Mouse (Mus musculus) liver, embryonic 14.5 days (tissue): ENCODE results near the gene Chst8. TPM values are rescaled to one million over a fixed set of nuclear protein-coding genes. Genes with fewer than 3 reads are reported as not detected.

Experiments
- ATAC-seq: fragments of 200-750 bp; cut with Nextera tagmentation; 2 replicates; pipeline ENCODE4 v1.8.0; 2017; ENCODE audit warnings: moderate number of reproducible peaks, mild to moderate bottlenecking, moderate library complexity; ENCODE audit not compliant: insufficient read depth
- DNase-seq, 3 experiments: peaks; one replicate each; pipeline ENCODE4 v3.0.0-alpha.2; 2012 to 2013; ENCODE audit warnings: low read depth in 3 of 3, low spot score in 3 of 3
- H3K27ac ChIP-seq: fragments of 300-500 bp; sonication (generic); 2 replicates; pipeline ENCODE4 v1.5.1; 2014; ENCODE audit warnings: moderate library complexity, mild to moderate bottlenecking, control low read depth, inconsistent platforms
- H3K27me3 ChIP-seq: fragments of 300-500 bp; sonication (generic); 2 replicates; pipeline ENCODE4 v1.6.1; 2014; ENCODE audit warnings: mild to moderate bottlenecking, low read length, moderate library complexity; ENCODE audit not compliant: control insufficient read depth, insufficient read depth
- H3K36me3 ChIP-seq: fragments of 300-500 bp; sonication (generic); replicated peaks from 2 replicates; pipeline ENCODE4 v1.6.1; 2014; ENCODE audit warnings: low read depth; ENCODE audit not compliant: control insufficient read depth, insufficient read depth
- H3K4me1 ChIP-seq, 2 experiments: fragments of 200-500 bp in 1 of 2; fragments of 300-500 bp in 1 of 2; sonication (generic) in 1 of 2; replicated peaks; 2 replicates each; pipeline ENCODE4 v1.6.1; 2012 to 2014; ENCODE audit warnings: antibody characterized with exemption in 1 of 2, inconsistent platforms in 1 of 2, low read length in 1 of 2; ENCODE audit not compliant: control insufficient read depth in 2 of 2, insufficient read depth in 2 of 2
- H3K4me2 ChIP-seq: fragments of 300-500 bp; sonication (generic); 2 replicates; pipeline ENCODE4 v1.6.1; 2014; ENCODE audit warnings: low read depth, mild to moderate bottlenecking, control low read depth, moderate library complexity
- H3K4me3 ChIP-seq, 2 experiments: fragments of 200-500 bp in 1 of 2; fragments of 300-500 bp in 1 of 2; sonication (generic) in 1 of 2; 2 replicates each; pipeline ENCODE4 v1.5.1; 2012 to 2014; ENCODE audit warnings: low read depth in 2 of 2, low read length in 2 of 2, mild to moderate bottlenecking in 2 of 2, control low read depth in 1 of 2, inconsistent platforms in 1 of 2, moderate library complexity in 1 of 2; ENCODE audit not compliant: insufficient read depth in 1 of 2
- H3K9ac ChIP-seq: fragments of 300-500 bp; sonication (generic); replicated peaks from 2 replicates; pipeline ENCODE4 v1.6.1; 2014; ENCODE audit warnings: mild to moderate bottlenecking, control low read depth, moderate library complexity
- H3K9me3 ChIP-seq: fragments of 300-500 bp; sonication (generic); 2 replicates; pipeline ENCODE4 v1.6.1; 2016; ENCODE audit warnings: low read length, mixed read lengths; ENCODE audit not compliant: control insufficient read depth
- CTCF ChIP-seq: IDR thresholded peaks from 2 replicates; pipeline ENCODE4 v1.5.1; 2016; ENCODE audit warnings: antibody characterized with exemption, low read depth, control low read depth
- EP300 ChIP-seq: IDR thresholded peaks from 2 replicates; pipeline ENCODE4 v1.6.1; 2016; ENCODE audit warnings: antibody characterized with exemption, low read depth
- WGBS: fragments of 180-500 bp; shearing (Covaris S2); extraction: QIAGEN DNeasy Blood & Tissue Kit; methylation state at CpG from one replicate; pipeline ENCODE4 v1.1.7; 2014; ENCODE audit not compliant: insufficient replicate concordance; 5-methylcytosine and 5-hydroxymethylcytosine counted together
- polyA plus RNA-seq, 2 experiments: library from polyadenylated mRNA; depleted of rRNA in 1 of 2; stranded (reverse) in 1 of 2; unstranded in 1 of 2; fragments of >200 nt; fragmentation: Nextera tagmentation in 1 of 2; extraction: Ambion mirVana in 1 of 2; gene quantifications; 2 replicates each; pipeline versions ENCODE4 v1.2.1 to v1.2.3; 2012 to 2014

The Chst8 gene
- polyA plus RNA-seq (2012; rRNA removed) (0.25 and 0.26 TPM in 2 replicates), polyA plus RNA-seq (2014; fragmentation: Nextera tagmentation; extraction: Ambion mirVana) (0.09 and 0.37 TPM in 2 replicates)

DNA sequence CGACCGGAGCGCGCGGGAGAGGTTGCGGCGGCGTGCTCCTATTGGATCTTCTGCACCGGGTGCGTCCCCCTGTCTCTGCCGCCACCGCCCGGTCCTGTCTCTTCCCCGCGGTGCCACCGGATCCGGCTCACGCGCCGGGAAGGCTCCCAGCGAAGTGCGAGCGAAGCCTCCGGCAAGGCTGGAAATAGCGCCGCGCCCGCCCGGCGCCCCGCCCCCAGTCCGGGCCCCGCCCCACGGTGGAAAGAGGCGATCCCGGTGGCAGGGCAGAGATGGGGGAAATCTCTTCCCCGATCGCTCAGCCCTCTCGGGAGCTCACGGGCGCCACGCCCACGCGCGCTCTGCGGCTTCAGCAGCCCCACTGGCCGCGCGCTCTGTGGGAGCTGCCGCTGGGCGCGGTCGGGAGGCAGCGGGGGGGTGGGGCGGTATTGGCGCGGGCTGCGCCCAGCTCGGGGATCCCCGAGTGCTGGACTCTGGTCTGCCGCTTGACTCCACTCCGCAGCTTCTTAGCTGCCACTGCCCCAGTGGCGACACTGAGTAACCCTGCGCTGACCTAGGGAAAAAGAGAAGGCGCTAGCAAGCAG is at the start of gene Chst8:
Gene Chst8, minus strand, starts transcription at position 181 of the 581 bp plus-strand sequence.
- peaks cover 39% of the 10 kb centered on the region for H3K27me3 ChIP-seq
- H3K9ac ChIP-seq, result no peak within 1 kb of the TSS
- H3K4me2 ChIP-seq, result peak within 1 kb of the TSS; percentile 63
- no peaks in the 10 kb centered on the region for H3K36me3 ChIP-seq
- 0 out of 2 replicates have a peak, but pooled peaks have one; percentile 26 for ATAC-seq
- H3K27ac ChIP-seq, result no peak within 1 kb of the TSS
- TF ChIP-seq EP300 (no peak), CTCF (no peak)
- DNase-seq, result no peak
- H3K4me3 ChIP-seq, result peak within 1 kb of the TSS; percentile 31 to 47
- WGBS, result 2% methylated on average over 54 of the region's 65 CpGs
- H3K4me1 ChIP-seq, result no peaks in the 10 kb centered on the region
- H3K9me3 ChIP-seq, result no peaks in the 10 kb centered on the region

GRCm38 (mm10) chr7:34858291-34858690 is 45.8 kb upstream of the Chst8 start:
- ATAC-seq, result no peak
- H3K4me3 ChIP-seq, result no peak overlapping the region
- H3K27me3 ChIP-seq, result no peaks in the 10 kb centered on the region
- no peak for DNase-seq
- H3K4me1 ChIP-seq, result no peaks in the 10 kb centered on the region
- whole genome bisulfite sequencing, result 58% methylated on average over 2 of the region's 2 CpGs
- H3K36me3 ChIP-seq, result no peaks in the 10 kb centered on the region
- no peaks in the 10 kb centered on the region for H3K9me3 ChIP-seq
- no peak overlapping the region for H3K9ac ChIP-seq
- no peak overlapping the region for H3K4me2 ChIP-seq
- H3K27ac ChIP-seq, result no peak overlapping the region
- TF ChIP-seq CTCF, result no peak
- no peak for TF ChIP-seq EP300

DNA sequence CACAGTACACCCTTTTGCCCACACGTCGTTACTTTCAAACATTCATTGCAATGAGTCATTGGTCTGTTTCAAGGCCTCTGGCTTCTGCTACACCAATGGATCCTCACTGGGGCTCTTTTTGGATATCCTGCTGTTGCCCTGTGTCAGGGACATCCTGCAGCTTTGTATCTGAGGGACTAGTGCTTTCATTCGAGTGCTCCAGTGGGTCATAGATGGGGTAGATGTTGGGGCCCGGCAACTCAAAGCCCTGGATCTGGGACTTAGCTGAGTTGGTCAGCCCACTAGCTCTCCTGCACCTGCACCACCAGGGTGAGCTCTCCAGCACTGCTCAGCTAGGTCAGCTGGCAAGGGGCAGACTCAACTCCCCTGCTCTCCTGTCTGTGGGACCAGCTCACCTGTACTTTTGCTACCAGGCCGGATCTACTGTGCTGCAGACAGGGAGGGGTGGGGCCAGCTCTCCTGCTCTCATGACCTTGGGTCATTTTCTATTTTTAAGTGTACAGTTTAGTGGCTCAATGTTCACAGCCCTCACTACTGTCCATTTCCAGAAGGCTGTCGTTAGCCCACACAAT is 42.4 kb upstream of the Chst8 start:
- Histone ChIP-seq H3K4me3 (no peak overlapping the region), H3K4me2 (no peak overlapping the region), H3K4me1 (no peaks in the 10 kb centered on the region), H3K9me3 (no peaks in the 10 kb centered on the region), H3K27ac (no peak overlapping the region), H3K27me3 (no peaks in the 10 kb centered on the region), H3K36me3 (no peaks in the 10 kb centered on the region), H3K9ac (no peak overlapping the region)
- TF ChIP-seq EP300 (no peak), CTCF (0 out of 2 replicates have a peak, but pooled peaks have one; percentile 9)
- DNase-seq (no peak), ATAC-seq (no peak)
- WGBS, result 57% methylated on average over 6 of the region's 6 CpGs

GRCm38 (mm10) chr7:34853393-34853792 is 40.9 kb upstream of the Chst8 start:
- H3K4me2 ChIP-seq, result no peak overlapping the region
- no peaks in the 10 kb centered on the region for H3K9me3 ChIP-seq
- WGBS, result 64% methylated on average over 3 of the region's 3 CpGs
- no peaks in the 10 kb centered on the region for H3K4me1 ChIP-seq
- H3K27ac ChIP-seq, result no peak overlapping the region
- TF ChIP-seq EP300 (no peak), CTCF (no peak)
- H3K27me3 ChIP-seq, result no peaks in the 10 kb centered on the region
- DNase-seq (no peak), ATAC-seq (no peak)
- no peak overlapping the region for H3K9ac ChIP-seq
- no peak overlapping the region for H3K4me3 ChIP-seq
- H3K36me3 ChIP-seq, result no peaks in the 10 kb centered on the region

DNA sequence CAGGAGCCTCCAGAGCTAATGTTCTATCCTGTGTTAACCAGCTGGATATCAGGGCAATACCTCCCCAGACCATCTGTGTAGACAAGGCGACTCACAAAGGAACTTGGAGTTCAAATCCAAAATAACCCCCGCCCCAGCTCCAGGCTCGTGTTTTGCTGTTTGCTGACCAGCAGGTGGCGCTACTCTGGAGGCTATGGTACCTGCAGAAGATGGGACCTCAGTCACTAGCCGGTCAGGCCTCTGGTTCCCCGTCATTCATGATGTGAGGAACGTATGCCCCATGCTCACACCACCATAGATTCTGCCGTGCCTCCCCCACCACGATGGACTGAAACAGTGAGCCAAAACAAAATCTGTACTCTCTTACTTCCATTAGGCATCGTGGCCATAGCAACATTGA is 37.1 kb upstream of the Chst8 start:
- Histone ChIP-seq H3K9ac (no peak overlapping the region), H3K27me3 (no peaks in the 10 kb centered on the region), H3K9me3 (no peaks in the 10 kb centered on the region), H3K4me2 (no peak overlapping the region), H3K27ac (no peak overlapping the region), H3K4me3 (no peak overlapping the region), H3K36me3 (no peaks in the 10 kb centered on the region), H3K4me1 (no peaks in the 10 kb centered on the region)
- TF ChIP-seq CTCF (peak; percentile 81), EP300 (no peak)
- peak in 1 of 3 experiments; percentile 9 for DNase-seq
- no peak for ATAC-seq
- WGBS, result 30% methylated on average over 10 of the region's 10 CpGs
